In the genomic region with DNA sequence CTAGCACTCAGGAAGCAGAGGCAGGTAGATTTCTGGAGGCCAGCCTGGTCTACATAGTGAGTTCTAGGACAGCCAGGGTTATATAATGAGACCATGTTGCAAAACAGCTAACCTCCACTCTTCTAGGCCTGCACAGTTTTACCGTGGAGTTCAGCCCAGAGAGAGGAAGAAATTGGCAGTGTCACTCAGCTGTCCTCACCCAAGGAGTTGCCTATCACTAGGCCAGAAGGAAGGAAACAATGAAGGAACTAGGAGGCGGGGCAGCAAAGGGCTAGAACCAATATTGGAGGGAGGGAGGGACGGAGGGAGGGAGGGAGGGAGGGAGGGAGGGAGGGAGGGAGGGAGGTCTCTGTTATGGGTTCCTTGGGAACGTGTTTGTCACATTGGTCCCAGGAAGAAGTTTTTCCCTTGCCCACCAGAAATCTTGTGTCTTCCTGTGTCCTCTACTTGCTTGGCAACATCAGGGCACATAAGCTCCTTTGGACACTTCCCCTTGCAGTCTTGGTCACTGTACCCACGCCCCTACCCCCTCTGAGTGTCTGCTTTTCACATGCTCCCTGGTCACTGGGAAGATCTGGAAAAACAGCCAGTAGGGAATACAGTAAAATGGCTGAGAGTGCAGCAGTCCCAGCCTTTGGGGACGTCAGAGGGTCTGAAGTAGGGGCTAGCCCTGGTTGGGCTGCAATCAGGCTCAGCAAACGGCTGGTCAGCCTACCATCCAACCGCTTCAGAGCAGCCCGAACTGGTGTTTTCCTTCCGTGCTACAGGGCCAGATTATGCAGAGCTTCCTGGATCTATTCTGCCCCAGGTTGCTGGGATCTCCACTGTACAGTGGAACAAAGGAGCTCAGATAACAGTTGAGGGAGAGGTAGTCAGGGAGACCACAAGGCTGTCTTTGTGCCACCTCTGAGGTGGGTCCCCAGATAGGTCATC, we compare ENCODE assay signal across 8 mouse cellular contexts. TPM values are rescaled to one million over a fixed set of nuclear protein-coding genes. Genes with fewer than 3 reads are reported as not detected.
A peak's percentile ranks its signal among the peaks of the same experiment; 100 is the strongest.
DNase-seq lines count a peak whose midpoint lies in the region; ATAC-seq lines count a peak whose summit lies in the region.

No protein-coding gene starts in this region.

- H3K9me3 ChIP-seq in midbrain, embryonic 14.5 days (ENCODE audit: control insufficient read depth, low read length), result no peaks in the 10 kb centered on the region
- no peaks in the 10 kb centered on the region for H3K9me3 ChIP-seq in midbrain, embryonic 16.5 days (replicated peaks; ENCODE audit: control insufficient read depth, low read length, poor library complexity, severe bottlenecking)
- no peaks in the 10 kb centered on the region for H3K9me3 ChIP-seq in intestine, embryonic 16.5 days (ENCODE audit: control insufficient read depth, low read length)
- no peaks in the 10 kb centered on the region for H3K9me3 ChIP-seq in neural tube, embryonic 15.5 days (replicated peaks)

- H3K4me3 ChIP-seq in midbrain, embryonic 14.5 days (replicated peaks; ENCODE audit: low read depth, low read length), result no peak overlapping the region
- no peak overlapping the region for H3K4me3 ChIP-seq in midbrain, embryonic 16.5 days (ENCODE audit: low read depth, low read length)
- H3K4me3 ChIP-seq in intestine, embryonic 16.5 days (ENCODE audit: low read length), result peak overlapping the region; percentile 26
- no peak overlapping the region for H3K4me3 ChIP-seq in neural tube, embryonic 15.5 days (replicated peaks)

- H3K27ac ChIP-seq in midbrain, embryonic 14.5 days (replicated peaks; ENCODE audit: low read depth, low read length), result 0 out of 2 replicates have a peak overlapping the region, but pooled peaks have one; percentile 1
- no peak overlapping the region; the same call in 1 of the 2 replicates for H3K27ac ChIP-seq in midbrain, embryonic 16.5 days (ENCODE audit: low read length)
- peak overlapping the region; percentile 72 for H3K27ac ChIP-seq in intestine, embryonic 16.5 days (ENCODE audit: low read length)
- H3K27ac ChIP-seq in neural tube, embryonic 15.5 days (replicated peaks), result peak overlapping the region; percentile 37; the same call in 1 of the 2 replicates

- H3K9ac ChIP-seq in midbrain, embryonic 14.5 days (replicated peaks; ENCODE audit: low read length), result no peak overlapping the region
- no peak overlapping the region for H3K9ac ChIP-seq in midbrain, embryonic 16.5 days (ENCODE audit: low read depth, low read length)
- H3K9ac ChIP-seq in intestine, embryonic 16.5 days (ENCODE audit: low read depth, low read length), result peak overlapping the region; percentile 32
- no peak overlapping the region for H3K9ac ChIP-seq in neural tube, embryonic 15.5 days (replicated peaks)

- H3K27me3 ChIP-seq in midbrain, embryonic 14.5 days (ENCODE audit: control insufficient read depth, insufficient read depth, low read length), result no peaks in the 10 kb centered on the region
- H3K27me3 ChIP-seq in midbrain, embryonic 16.5 days (ENCODE audit: control insufficient read depth, insufficient read depth, low read depth, low read length), result no peaks in the 10 kb centered on the region
- H3K27me3 ChIP-seq in intestine, embryonic 16.5 days (replicated peaks; ENCODE audit: control insufficient read depth, insufficient read depth, low read length), result no peaks in the 10 kb centered on the region
- H3K27me3 ChIP-seq in neural tube, embryonic 15.5 days (replicated peaks), result no peaks in the 10 kb centered on the region

- DNase-seq in midbrain, embryonic 14.5 days, result no peak
- peak; percentile 36 for DNase-seq in c-Kit-positive CD71-positive TER-119-negative erythroid progenitor cells, embryonic 14.5 days (ENCODE audit: low read depth)
- no peak for DNase-seq in right cerebral cortex, postnatal 10 days (ENCODE audit: low spot score in 2 of 2)
- DNase-seq in left cerebral cortex, postnatal 10 days (ENCODE audit: extremely low spot score in 1 of 2, low spot score in 2 of 2), result no peak
- no peak for DNase-seq in kidney, adult 11 months

- H3K36me3 ChIP-seq in midbrain, embryonic 14.5 days (ENCODE audit: control insufficient read depth, insufficient read depth, low read length), result peaks cover 14% of the 10 kb centered on the region; the same call in 1 of the 2 replicates
- H3K36me3 ChIP-seq in midbrain, embryonic 16.5 days (ENCODE audit: control insufficient read depth, insufficient read depth, low read length), result no peaks in the 10 kb centered on the region
- no peaks in the 10 kb centered on the region for H3K36me3 ChIP-seq in intestine, embryonic 16.5 days (ENCODE audit: control insufficient read depth, insufficient read depth, low read length)
- H3K36me3 ChIP-seq in neural tube, embryonic 15.5 days, result 0 out of 2 replicates have a peak, but pooled peaks cover 3% of the 10 kb centered on the region

- 59% methylated on average over 9 of the region's 10 CpGs for WGBS in midbrain, embryonic 14.5 days
- 66% methylated on average over 9 of the region's 10 CpGs for WGBS in midbrain, embryonic 16.5 days
- 47% methylated on average over 9 of the region's 10 CpGs for WGBS in intestine, embryonic 16.5 days
- 70% methylated on average over 9 of the region's 10 CpGs for WGBS in neural tube, embryonic 15.5 days

- intact Hi-C loops in left cerebral cortex, postnatal 10 days (cut with DNase I), result no loop called here

- H3K4me1 ChIP-seq in midbrain, embryonic 14.5 days (ENCODE audit: control insufficient read depth, insufficient read depth, low read length), result peaks cover 26% of the 10 kb centered on the region
- H3K4me1 ChIP-seq in midbrain, embryonic 16.5 days (ENCODE audit: control insufficient read depth, insufficient read depth, low read length), result peaks cover 46% of the 10 kb centered on the region
- H3K4me1 ChIP-seq in intestine, embryonic 16.5 days (ENCODE audit: control insufficient read depth, insufficient read depth, low read length), result peaks cover 63% of the 10 kb centered on the region
- peaks cover 68% of the 10 kb centered on the region for H3K4me1 ChIP-seq in neural tube, embryonic 15.5 days

- ATAC-seq in midbrain, embryonic 14.5 days (ENCODE audit: low FRiP score, low TSS enrichment), result no peak
- no peak for ATAC-seq in midbrain, embryonic 16.5 days
- ATAC-seq in intestine, embryonic 16.5 days, result peak; percentile 22; the same call in 1 of the 2 replicates
- no peak for ATAC-seq in neural tube, embryonic 15.5 days (ENCODE audit: low FRiP score)

- H3K4me2 ChIP-seq in midbrain, embryonic 14.5 days (ENCODE audit: low read length), result no peak overlapping the region
- H3K4me2 ChIP-seq in midbrain, embryonic 16.5 days (ENCODE audit: low read length), result no peak overlapping the region
- peak overlapping the region; percentile 45 for H3K4me2 ChIP-seq in intestine, embryonic 16.5 days (ENCODE audit: low read depth, low read length)
- H3K4me2 ChIP-seq in neural tube, embryonic 15.5 days, result 0 out of 2 replicates have a peak overlapping the region, but pooled peaks have one; percentile 6

RNA-seq across cellular contexts. Expression of gene Myl9, which starts 45.4 kb away (rescaled TPM):
- 22.5 and 33.0 TPM in 2 replicates for polyA plus RNA-seq in midbrain, embryonic 14.5 days (2014; fragmentation: Nextera tagmentation; extraction: Ambion mirVana)
- polyA plus RNA-seq in midbrain, embryonic 16.5 days (2015; fragmentation: Nextera tagmentation; extraction: Ambion mirVana), result 33.7 and 38.8 TPM in 2 replicates
- 1,232 and 1,258 TPM in 2 replicates for polyA plus RNA-seq in intestine, embryonic 16.5 days (2015; fragmentation: Nextera tagmentation; extraction: Ambion mirVana)
- 40.8 and 169 TPM in 2 replicates for polyA plus RNA-seq in neural tube, embryonic 15.5 days (2015; fragmentation: Nextera tagmentation; extraction: Ambion mirVana)
- total RNA-seq in left cerebral cortex, postnatal 10 days (2021), result 10 to 100 TPM; 17.5 to 20.6 TPM

Comparison
In these comparisons a context has a peak if more than half of its experiments do, and no peak if none do; other contexts are left out.
1. H3K4me2 ChIP-seq: peak in intestine, embryonic 16.5 days (single experiment) and neural tube, embryonic 15.5 days (single experiment); none in midbrain, embryonic 14.5 days (single experiment) and midbrain, embryonic 16.5 days (single experiment).